Mouse (Mus musculus) liver, embryonic 14.5 days (tissue): Measurements from ENCODE around the gene Calcoco2.

Experiments
- CTCF ChIP-seq: IDR thresholded peaks from 2 replicates; pipeline ENCODE4 v1.5.1; 2016; ENCODE audit warnings: antibody characterized with exemption, low read depth, control low read depth
- EP300 ChIP-seq: IDR thresholded peaks from 2 replicates; pipeline ENCODE4 v1.6.1; 2016; ENCODE audit warnings: antibody characterized with exemption, low read depth

DNA sequence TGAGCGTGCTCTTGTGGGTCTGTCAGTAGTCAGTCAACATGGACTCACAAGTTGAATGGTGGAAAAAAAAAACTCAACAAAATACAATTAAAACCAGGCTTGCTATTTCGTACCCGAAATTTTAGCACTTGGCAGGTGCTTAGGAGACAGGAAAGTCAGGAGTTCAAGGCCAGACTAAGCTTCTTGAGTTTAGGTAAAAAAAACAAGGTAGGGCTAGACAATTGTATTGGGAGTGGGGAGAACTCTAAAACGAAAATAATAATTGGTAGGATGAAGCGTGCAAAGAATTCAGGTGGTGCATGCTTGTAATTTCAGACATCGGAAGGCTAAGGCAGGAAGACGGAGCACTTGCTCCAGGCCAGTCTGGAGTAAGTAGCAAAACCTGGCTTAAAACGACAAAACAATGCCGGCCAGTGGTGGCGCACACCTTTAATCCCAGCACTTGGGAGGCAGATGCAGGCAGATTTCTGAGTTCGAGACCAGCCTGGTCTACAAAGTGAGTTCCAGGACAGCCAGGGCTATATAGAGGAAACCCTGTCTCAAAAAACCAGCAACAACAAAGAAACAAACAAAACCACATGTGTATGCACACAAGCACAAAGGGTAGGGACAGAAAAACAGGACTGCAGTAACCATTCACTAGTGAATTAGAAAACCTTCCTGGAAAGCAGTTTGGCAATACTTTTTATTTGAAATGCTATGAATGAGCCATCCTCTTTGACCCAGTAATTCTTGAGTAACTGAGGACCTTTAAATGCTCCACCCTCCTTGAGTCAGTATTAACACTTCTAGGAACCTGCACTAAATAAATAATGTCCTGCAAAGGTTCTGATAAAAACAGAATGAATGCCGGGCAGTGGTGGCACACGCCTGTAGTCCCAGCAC lies 35.3 kb downstream of the Calcoco2 start:
- TF ChIP-seq CTCF = no peak
- no peak for TF ChIP-seq EP300
